Mouse (Mus musculus) heart, postnatal 14 days (tissue): Measurements from ENCODE around the gene Gm5065. TPM values are rescaled to one million over a fixed set of nuclear protein-coding genes. Genes with fewer than 3 reads are reported as not detected.

Experiments used
- DNase-seq, 2 experiments: peaks; one replicate each; pipeline ENCODE4 v3.0.0; 2021 to 2022
- intact Hi-C: fragments of 180-260 bp; cut with DNase I; formaldehyde crosslinking; loops from one replicate; pipeline ENCODE4 v1.15.1; 2025
- long read RNA-seq, 2 experiments: library from polyadenylated mRNA; stranded (forward); transcript quantifications; one replicate each; pipeline ENCODE4 v2.0.0; 2021
- total RNA-seq, 2 experiments: library from RNA; stranded (reverse); gene quantifications; 2 replicates each; pipeline ENCODE4 v1.2.3; 2021

Gene Gm5065
- total RNA-seq: not detected
- long read RNA-seq, experiment 1: 0 reads
- long read RNA-seq, experiment 2: 0 reads

DNA sequence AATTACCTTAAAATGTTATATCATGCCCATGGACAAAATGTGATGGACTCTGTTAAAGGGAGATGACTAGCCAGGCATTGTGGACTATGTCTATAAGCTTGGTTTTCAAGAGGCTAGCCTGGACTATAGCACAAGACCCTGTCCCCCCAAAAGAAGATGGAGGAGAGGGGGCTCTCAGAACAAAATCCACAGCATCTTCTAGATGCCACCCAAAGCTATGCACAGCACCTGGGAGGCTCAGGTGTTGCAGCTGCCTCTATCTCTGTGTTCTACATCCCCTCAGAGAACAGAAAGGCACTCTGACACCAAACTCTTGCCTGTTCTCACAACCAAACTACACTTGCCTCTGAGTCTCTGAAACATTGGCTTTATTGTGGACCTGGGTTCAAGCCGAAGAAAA is at the start of gene Gm5065:
TSS of gene Gm5065 (plus strand) at position 301 of the 400 bp plus-strand sequence.
- no peak for DNase-seq
- intact Hi-C loops: no loop called here

DNA sequence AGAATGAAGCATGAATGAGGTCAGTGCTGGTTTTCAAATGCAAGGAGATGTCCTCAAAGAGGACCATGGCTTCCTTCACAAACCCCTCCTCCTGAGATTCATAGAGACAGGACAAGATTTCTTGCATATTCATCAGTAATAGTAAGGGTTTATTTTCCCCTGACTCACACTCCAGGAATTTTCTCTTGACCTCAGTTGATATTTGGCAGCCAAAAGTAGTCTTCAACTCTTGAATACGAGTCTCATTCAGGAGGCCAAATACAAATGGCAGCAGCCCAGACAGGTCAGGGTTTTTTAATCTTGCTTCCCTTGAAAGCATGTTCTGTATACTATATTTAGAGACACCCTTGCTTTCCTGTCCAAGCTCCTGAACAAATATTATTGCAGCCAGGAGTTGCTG is 22.8 kb upstream of the Gm5065 start:
- intact Hi-C loops: no loop called here
- no peak for DNase-seq

DNA sequence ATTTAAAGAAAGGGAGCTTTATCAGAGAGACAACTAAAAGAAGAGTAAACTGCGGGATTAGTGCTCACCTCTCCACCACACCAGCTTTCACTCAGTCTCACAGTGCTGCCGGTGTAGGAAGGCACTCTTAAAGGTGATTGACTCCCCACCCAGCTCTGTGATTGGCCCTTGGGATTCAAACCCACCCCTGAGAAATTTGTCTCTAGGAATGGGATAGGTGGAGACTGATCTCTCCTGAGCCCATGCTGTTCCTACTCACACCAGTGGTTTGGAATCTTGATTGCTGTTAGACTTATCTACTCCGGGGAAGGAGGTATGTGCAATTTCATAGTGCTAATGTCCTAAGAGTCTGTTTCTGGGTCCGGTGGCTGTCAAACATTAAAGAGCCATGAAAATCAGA is 598 bp downstream of the Gm5065 start, which contains the start of gene Nlrp2:
TSS of gene Nlrp2 (minus strand) at position 101 of the 400 bp plus-strand sequence.
- no peak for DNase-seq
- intact Hi-C loops: no loop called here

DNA sequence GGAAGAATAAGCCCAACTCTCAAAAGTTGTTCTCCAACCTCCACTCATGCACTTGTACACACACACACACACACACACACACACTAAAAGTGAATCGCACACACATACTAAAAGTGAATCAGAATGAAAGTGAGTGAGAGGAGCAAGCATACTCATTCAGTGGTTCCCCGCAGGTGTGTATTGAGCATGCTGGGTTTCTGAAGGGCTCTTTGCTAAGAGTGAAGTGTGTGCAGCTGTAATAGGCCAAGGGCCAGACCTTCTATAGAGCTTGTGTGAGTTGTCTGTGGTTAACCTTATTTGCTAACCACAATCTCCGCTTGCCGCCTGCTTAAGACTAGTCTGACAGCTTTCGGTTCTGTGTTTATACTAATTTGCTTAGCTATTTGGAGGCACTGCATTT is 13.3 kb downstream of the Gm5065 start:
- DNase-seq: no peak
- intact Hi-C loops: no loop called here

DNA sequence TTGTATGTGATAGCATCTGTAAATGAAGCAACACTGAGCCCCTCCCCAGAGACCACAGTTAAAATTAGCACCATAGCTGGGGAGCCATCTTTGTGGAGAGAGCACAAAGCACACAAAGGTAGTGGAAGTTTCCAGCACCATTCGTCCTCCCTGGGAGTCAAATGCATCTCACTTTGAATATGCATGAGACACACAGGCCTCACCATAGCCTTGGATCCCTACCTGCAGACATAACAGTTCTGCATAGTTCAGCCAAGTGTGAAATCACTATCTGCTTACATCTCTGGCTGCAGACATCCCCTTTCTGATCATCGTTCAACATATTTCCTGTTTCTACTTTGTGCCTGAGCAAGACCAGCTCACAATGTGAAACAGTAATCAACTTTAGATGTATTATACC is 16.4 kb downstream of the Gm5065 start:
- intact Hi-C loops: loop anchor here (1.0 kb wide), 1 partner anchor 31 kb away; no protein-coding TSS in a partner anchor

DNA sequence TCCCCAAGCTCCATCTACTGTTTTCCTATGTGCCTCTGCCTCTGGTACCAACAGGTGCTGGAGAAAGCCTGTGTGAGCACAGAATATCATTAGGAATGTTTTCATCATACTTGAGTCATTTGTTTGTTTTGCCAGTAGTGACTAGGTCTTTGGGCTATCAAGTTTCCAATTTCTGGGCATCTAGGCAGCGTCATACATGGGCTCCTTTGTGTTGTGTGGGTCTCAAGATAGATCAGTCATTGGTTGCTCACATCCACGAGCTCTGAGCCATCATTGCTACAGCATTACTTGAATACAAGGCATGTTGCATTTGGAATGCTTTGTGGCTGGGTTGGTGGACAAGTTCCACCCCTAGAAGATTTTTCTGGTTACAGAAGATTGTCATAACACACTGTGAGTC is 55.9 kb downstream of the Gm5065 start:
- no peak for DNase-seq
- intact Hi-C loops: no loop called here

More for the DNA sequence above, 16.4 kb downstream of the Gm5065 start:
- no peak for DNase-seq

Other genes with a start within 250 kb of the Gm5065 start
- not detected for gene Rfpl4, start 233.6 kb upstream of the Gm5065 start, total RNA-seq
- gene Rasl2-9, start 224.6 kb upstream of the Gm5065 start, total RNA-seq: 1 to 10 TPM; 5.3 to 5.8 TPM
- gene Vmn1r55, start 200.9 kb upstream of the Gm5065 start, total RNA-seq: not detected
- not detected for gene Vmn1r56, start 153.8 kb upstream of the Gm5065 start, total RNA-seq
- gene Vmn1r57, start 132.0 kb upstream of the Gm5065 start, total RNA-seq: not detected
- not detected for gene Nlrp2, start 498 bp downstream of the Gm5065 start, total RNA-seq
- not detected for gene Vmn1r58, start 62.9 kb downstream of the Gm5065 start, total RNA-seq
- gene Vmn1r59, start 106.2 kb downstream of the Gm5065 start, total RNA-seq: not detected
- not detected for gene Vmn2r28, start 143.4 kb downstream of the Gm5065 start, total RNA-seq
- gene Vmn1r60, start 196.8 kb downstream of the Gm5065 start, total RNA-seq: not detected